Mouse (Mus musculus) layer of hippocampus, postnatal 14 days (tissue): ENCODE results near the gene Tpst1. TPM values are rescaled to one million over a fixed set of nuclear protein-coding genes. Genes with fewer than 3 reads are reported as not detected.
"Not testable (repeated sequence)": the region's sequence is repeated elsewhere in the genome, so short reads cannot be mapped to it uniquely, and the experiment has no call there.

Source experiments
- DNase-seq, 2 experiments: peaks; one replicate each; pipeline ENCODE4 v3.0.0; 2021 to 2022; ENCODE audit warnings: low spot score in 2 of 2, mixed read lengths in 1 of 2
- long read RNA-seq, 2 experiments: library from polyadenylated mRNA; stranded (forward); transcript quantifications; one replicate each; pipeline ENCODE4 v2.0.0; 2021
- total RNA-seq, 2 experiments: library from RNA; stranded (reverse); gene quantifications; 2 replicates each; pipeline ENCODE4 v1.2.3; 2021

Tpst1 gene
- total RNA-seq, result 10 to 100 TPM; 47.3 to 48.8 TPM
- long read RNA-seq, experiment 1, transcript Tpst1-201 (6 exons, 2,050 nt), result major isoform, 40 of 45 reads
- long read RNA-seq, experiment 1, partial matches to known transcripts, result 2 of 45 reads
- long read RNA-seq, experiment 1, other reads (novel, unspliced or antisense), result 3 of 45 reads
- long read RNA-seq, experiment 2, transcript Tpst1-201 (6 exons, 2,050 nt), result major isoform, 66 of 76 reads
- long read RNA-seq, experiment 2, partial matches to known transcripts, result 1 of 76 reads
- long read RNA-seq, experiment 2, other reads (novel, unspliced or antisense), result 9 of 76 reads

DNA sequence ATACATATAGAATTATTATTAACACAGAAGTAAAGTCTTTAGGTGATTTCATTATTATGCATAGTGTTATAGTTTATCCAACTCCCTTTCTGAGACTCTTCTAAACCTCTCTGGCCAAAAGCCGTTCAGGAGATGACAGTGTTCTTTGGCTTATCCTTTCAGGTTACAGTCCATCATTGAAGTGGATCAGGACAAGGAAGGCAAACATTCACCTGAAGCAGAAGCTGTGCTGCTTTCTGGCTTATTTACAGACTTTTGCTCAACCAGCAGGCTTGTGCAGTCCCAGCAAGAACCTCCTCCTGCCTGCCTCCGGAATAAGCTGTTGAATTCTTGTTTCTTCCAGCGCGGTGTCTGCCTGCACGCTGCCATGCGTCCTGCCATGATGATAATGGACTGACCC lies at the start of gene Tpst1:
Gene Tpst1 (plus strand): TSS at position 301 of the 400 bp plus-strand sequence.
- no peak for DNase-seq

DNA sequence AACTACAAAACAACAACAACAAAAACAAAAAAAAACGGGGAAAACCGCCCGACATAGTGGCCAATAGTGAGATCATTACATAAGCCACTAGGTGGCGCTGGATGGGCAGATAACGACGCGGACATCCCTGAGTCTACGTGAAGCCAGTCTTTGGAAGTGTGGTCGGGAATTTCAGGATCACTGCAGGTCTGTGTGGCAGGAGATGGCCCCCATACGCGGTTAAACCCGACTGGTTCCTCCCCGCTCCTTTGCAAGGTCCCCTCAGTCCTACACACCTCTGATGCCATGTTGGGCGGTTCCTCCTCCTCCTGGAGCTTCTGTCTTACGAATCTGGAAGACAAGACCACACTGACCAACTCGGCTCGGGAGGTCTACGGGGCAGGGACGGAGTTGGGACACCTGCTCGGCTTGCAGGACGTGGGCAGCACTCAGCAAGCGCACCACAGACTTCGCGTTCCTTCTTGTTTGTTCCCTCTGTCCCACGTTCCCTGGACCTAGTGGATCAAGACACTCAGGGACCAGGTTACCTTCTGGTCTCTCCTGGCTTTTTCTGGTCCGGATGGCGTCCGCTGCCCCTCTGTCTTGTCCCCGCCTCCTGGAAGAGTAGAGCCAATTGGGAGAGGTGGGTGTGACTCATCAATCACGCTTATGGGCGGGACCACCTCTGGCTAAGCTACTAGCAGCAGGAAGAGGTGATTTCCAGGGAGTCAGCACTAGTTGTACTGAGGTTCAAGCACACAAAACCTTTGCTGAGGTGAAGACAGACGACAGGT lies 49.2 kb upstream of the Tpst1 start:
- DNase-seq, result peak; percentile 68 to 77

DNA sequence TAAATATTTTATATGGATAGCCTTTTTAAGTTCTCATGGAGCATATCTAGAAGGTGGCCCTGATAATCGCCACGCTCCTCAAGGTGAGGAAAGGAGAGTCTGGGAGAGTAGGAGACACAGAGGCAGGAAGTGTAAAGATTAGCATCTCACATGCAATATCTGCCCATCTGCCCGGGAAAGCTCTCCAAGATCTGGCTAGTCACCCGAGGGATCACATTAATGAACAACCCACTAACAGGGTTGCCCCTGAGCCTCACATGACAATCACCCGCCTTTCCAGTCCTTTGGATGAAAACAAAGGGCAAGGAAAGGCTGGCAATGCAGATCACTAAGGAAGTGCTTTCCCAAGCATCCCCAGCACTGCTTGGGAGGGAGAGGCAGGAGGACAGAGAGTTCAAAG lies 46.0 kb upstream of the Tpst1 start:
- no peak for DNase-seq

DNA sequence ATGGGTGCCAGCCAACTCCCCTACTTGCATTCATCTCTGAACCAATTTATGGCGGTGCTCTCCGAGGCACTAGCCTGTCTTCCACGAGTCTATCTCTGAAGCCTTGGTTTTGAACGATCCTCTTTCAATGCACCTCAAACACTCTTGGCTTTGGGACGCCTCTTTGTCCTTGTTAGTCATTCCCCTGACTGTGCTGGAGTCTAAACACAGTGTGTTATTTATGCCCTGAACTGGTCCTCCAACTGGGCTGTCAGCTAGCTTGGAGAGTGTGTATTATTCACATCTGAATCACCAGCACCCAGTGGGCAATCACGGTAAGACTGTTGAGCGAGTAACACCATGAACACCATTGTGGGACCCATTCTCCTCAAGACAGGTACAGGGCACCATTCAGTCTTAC lies 45.4 kb upstream of the Tpst1 start:
- no peak for DNase-seq

DNA sequence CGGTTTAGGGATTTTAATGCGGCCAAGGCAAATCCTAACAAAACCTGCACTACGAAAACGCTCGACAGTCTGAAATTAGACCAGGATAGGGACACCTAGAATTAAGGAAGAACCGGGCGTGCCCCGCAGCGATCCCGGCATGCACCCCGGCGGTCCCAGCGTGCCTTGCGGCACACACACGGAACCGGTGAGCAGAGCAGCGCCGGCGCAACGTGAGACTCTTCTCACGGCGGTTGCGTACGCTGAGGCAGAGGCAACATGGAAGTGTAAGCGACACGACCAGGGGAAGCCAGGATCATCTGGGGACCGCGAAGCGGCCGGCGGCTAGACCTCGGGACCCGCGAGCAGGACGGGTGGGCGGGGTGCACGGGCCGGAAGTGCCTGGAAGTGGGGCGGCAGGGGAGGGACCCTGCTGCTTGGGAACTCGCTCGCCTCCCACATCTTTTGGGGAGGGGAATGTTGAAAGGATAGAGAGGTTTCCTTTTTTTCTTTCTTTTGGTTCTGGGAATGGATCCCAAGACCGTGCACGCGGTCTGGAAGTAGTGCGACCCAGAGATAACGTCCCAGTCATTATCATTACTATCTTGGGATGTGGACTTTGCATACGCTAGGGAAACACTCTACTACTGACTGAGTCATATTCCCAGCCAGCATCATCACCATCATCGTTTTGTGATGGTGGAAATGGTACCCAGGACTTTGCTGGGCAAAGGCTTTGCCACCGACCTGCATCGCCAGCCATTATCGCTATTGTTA lies 43.8 kb upstream of the Tpst1 start, which contains the start of the genes Asl and Crcp:
Gene Asl (minus strand): TSS at position 106 of the 756 bp plus-strand sequence.
Gene Crcp (plus strand): TSS at position 149 of the 756 bp plus-strand sequence.
- peak; percentile 82 to 89 for DNase-seq

DNA sequence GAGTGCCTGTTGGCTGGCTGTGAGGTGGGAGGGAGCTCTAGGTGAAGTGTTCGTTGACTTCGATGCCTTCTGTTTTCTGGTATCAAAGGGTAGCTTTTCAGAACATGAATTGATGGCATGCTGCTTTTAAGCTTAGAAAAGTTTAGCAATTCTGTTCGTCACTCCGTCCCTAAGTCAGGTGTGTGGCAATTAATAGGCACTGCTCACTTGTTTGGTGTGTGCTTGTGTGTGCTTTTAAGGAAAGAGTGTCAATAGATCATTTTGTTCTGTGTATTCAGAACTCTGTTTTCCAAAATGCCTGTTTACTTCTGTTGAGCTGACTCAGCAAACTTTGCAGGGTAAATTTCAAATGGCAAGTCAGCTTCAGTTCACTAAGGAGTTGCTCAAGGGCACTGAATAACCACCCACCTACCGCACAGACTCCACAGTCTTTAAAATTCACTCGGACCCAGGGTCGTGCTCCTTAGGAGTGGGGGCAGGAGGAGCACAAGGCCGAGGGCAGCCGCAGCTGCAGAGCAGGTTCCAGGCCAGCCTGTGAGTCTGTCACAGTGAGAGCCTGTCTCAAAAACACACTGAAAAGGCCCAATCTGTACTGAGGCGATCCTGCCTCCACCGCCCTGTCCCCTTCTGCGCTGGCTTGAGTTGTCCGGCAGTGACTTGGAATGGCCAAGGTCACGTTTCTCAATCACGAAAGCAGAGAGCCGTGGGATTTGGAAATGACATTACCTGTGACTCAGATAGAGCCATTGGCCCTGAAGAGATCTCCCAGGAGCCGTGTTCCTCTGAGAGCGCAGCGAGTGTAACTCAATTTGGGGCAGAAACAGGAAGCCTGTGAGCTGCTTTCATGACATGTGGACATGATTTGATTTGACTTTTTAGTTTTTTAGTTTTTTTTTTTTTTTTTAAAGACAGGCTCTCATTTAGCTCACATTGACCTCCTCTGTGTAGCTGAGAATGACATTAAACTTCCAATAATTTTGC lies 41.4 kb upstream of the Tpst1 start:
- DNase-seq, result no peak

DNA sequence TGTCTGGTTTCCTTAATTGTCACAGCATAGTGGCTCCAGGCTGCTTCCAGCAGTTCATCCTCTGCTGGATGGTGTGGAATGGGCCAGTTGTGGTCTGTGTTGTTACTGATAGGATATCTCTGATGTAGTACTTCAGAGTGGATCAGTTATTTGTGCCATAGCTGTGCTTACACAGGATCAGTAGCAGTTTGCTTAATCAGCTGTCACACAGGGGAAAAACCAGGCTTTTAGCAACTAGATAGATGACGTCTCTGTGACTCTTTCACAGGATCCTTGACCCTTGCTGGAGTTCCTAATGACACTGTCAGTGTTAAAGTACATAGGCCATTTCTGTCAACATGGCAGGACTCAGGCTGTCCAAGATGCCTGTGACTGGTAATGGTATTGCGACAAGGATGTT lies 39.3 kb upstream of the Tpst1 start:
- no peak for DNase-seq

DNA sequence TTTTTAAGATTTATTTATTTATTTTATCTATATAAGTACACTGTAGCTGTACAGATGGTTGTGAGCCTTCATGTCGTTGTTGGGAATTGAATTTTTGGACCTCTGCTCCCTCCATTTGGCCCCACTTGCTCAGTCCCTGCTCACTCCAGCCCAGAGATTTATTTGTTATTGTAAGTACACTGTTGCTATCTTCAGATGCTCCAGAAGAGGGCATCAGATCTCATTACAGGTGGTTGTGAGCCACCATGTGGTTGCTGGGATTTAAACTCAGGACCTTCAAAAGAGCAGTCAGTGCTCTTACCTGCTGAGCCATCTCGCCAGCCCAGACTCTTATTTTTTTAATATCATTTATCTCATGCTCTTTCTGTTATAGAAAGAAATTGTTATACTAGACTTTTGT lies 36.8 kb upstream of the Tpst1 start:
- not testable (repeated sequence) for DNase-seq

DNA sequence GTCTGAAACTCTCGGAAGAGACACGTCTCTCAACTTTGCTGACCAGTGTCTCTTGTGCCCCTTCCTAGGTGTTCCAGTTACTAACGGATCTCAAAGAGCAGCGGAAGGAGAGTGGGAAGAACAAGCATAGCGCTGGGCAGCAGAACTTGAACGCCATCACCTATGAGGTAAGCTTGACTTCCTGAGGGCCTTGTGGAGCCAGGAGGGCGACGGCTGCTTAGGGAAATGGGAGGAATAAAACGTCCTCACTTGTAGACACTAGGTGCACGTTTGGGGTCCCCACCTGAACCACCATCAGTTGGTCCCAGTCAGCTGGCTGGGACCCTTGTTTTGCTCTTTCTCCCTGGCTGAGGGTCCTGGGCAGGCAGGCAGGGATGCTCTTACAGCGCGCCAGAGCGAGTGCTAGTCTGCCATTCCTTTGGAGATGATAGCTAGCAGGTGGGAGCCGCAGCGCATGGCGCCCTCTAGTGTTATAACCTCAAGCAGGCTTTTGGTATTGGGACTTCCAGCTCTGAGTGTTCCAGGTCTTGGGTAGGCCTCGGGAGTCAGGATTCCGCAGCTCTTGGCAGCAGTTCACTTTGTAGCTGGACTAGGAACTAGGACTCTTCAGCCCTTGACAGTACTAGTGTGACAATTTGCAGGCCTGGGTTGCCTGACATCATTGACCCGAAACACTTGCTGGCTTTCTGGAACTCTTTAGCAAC lies 35.2 kb upstream of the Tpst1 start:
- peak; percentile 43 to 64 for DNase-seq

DNA sequence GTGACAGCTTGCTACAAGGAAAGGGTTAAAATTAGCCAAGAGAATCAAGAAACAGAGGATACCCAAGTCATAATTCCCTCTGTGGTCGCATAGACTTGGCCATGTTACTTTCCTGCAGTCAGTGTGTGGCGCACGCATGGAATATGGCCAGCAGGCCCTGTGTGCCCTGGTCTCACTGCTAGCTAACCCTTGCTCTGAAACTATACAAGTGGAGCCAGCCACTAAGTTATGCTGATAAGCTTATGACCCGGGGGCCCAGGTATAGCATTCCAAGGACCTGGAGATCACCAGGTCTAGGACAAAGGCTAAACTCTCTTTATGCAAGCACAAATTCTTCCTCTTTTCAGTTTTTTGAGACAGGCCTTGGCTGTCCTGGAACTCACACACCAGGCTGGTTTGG lies 32.3 kb upstream of the Tpst1 start:
- no peak for DNase-seq

DNA sequence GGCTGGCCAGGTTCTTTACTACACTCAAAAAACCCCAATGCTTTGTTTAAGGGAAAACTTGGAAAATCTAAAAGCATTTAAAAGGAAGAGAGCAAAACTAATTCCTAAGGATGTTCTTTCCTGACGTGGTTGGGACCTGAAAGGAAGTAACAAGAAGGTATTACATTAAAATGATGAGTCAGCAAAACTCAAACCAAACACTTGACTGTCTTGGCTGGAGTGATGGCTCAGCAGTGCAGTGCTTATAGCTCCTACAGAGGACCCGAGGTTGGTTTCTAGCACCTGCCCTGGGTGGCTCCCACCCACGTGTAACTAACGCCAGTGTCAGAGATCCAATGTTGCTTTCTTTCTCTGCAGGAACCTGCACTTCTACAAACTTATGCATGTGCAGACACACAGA lies 31.9 kb upstream of the Tpst1 start:
- DNase-seq, result no peak

DNA sequence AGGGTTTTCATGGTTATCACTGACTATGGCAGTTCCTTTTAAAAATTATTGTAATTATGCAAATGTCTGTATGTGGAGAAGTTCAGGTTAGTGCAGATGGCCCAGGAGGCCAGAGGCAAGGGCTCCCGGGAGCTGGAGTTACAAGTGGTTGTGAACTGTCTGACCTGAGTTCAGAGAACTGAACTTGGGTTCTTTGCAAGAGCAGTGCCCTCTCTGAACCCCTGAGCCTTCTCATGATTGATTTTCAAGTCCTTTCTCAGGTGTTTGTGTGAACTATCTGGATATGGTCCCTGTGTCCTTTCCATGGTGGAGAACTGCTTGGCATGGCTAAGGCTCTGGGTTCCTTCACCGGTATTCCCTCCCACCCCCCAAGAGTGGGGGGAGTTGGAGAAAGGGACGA lies 29.4 kb upstream of the Tpst1 start:
- DNase-seq, result no peak

DNA sequence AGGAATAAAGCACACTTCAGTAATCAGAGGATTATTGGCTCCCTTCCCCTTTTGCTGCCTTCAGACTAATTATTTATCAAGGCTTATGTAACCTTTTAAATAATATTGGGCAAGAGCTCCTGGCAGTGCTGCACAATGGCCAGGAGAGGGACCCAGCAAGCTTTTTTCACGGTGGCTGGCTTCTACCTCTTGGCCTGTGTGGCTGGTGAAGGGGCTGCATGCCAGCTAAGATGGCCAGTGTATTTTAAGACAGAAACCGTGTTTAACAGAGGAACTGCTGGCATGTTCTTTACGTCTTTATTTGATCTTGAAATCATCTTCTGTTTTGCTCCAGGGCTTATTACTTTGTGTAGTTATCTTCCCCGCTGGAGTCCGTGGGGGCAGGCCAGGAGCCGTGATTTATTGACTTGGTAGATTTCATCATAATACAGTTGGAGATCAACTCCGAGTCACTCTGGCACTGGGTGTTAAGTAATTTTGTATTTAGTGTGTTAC lies 28.9 kb upstream of the Tpst1 start:
- peak in 1 of 2 experiments; percentile 67 for DNase-seq

DNA sequence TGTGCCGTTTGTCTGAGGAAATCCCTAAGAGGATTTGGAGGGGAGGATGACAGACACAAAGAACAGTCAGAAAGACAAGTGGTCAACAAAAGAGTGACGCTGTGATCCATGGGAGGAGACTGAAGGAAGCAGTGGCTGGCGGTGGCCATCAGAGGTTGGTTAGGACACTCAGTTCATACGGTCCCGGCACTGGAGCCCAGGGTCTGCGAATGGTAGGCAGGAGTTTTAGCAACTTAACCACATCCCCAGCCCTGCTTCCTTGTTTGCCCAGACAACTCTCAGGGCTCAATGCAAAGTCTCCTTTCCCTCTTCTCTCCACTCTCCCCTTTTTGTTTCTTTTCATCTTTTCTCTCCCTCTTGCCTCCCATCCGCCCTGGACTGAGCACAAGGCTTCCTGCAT lies 27.0 kb upstream of the Tpst1 start:
- DNase-seq, result no peak

DNA sequence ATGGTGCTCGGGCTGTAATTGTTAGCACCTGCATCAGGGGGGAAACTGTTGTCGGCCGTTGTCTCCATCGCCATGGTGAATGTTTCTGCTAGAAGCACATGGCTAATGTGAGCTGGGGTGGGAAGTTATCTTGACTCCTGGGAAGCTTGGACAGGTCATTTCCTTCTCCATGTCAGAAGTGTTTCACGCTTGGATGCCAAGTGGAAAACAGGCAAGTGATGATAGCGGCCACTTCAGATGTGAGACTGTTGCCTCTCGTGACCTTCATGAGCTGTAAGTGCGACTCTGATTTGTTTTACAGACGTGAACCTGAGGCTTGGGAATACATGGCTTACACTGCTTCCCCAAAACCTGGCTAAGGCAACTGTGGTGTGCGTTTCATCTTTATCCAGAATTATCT lies 26.5 kb upstream of the Tpst1 start:
- no peak for DNase-seq

DNA sequence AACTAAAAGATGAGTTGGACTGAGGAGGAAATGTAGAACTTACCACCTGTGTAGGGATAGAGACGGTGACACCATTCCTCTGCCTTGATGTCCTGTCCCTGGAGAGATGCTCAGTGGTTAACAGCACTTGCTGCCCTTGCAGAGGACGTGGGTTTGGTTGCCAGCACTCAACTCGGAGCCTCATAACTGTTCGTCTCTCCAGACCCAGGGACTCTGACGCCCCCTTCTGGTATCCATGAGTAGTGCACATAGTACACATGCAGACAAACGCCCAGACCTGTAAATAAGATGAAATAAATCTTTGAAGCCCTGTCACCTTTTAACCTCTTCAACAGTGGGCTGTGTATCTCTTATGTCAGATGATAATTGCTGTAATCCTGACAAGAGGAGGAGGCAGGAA lies 26.1 kb upstream of the Tpst1 start:
- no peak for DNase-seq

DNA sequence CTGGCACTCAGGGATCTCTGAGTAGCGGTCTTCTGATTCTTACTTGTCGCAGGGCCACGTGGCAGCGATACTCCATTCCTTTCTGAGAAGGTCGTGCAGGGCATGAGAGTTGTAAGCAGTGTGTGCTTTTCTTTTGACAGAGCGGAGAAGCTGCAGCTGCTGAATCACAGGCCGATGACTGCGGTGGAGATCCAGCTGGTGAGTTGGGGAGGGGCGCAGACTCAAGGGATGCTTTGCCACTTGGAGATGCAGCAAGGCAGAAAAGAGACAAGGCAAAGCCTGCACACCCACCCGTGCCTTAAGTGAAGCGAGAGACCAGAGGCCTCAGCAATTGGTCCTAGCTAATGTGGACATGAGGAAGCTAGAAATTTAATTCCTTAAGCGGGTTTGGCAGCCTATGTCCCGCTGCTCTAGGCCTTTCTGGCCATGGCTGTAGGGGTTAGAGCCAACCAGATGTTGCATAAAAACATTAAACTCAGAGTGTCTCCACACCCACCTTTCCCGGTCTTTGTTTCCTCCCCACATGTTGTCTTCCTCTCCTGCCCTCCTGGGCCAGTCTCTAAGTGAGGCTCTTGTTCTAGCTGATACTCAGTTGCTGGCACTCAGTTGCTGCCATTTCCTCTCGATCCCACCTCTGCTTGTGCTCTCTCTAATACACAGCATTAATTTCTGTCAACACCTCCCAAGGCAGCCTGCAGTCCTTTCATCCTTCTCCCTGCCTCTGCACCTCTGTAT lies 24.2 kb upstream of the Tpst1 start:
- DNase-seq, result no peak

DNA sequence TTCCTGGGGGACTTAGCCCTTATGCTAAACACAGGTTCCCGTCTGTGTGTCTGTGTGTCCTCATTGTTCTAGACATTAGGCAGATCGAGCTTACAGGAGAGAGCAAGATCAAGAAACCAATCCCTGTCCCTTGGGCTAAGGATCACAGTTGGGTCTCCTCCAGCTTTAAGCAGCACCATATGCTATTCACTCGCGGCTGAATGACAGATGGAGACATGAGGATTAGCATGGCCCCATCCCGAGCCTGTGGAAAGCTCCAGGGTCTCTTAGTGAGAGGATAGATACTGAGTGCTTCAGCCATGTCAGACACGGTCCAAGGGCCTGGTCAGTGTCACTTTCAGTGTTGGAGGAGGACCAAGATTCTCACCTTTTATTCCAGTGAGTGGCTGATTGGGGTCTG lies 22.7 kb upstream of the Tpst1 start:
- DNase-seq, result no peak
